Mouse (Mus musculus): ENCODE data around the gene Gpc6. TPM values are rescaled to one million over a fixed set of nuclear protein-coding genes. Genes with fewer than 3 reads are reported as not detected.

Gene Gpc6
- total and polyA plus RNA-seq, 3 experiments, result not detected

GRCm38 (mm10) chr14:117361155-117361964 lies 436.2 kb downstream of the Gpc6 start:
- Histone ChIP-seq H3K9ac (ENCODE audit: insufficient read depth, low read depth) (no peak overlapping the region), H3K4me2 (ENCODE audit: insufficient read depth, low read depth, poor library complexity, severe bottlenecking) (no peak overlapping the region), H3K4me3 (replicated peaks in 1 of 3; ENCODE audit: low read depth in 2 of 3, low read length in 2 of 3, poor library complexity in 1 of 3) (no peak overlapping the region), H3K79me2 (replicated peaks; ENCODE audit: control insufficient read depth, extremely low read depth, insufficient read depth, poor library complexity, severe bottlenecking) (no peaks in the 10 kb centered on the region), H3K27ac (ENCODE audit: insufficient read depth, low read depth) (no peak overlapping the region), H3K27me3 (replicated peaks) (no peaks in the 10 kb centered on the region), H3K4me1 (ENCODE audit: control insufficient read depth in 1 of 2, insufficient read depth in 2 of 2) (peaks cover 0 to 7% of the 10 kb centered on the region in 2 experiments; a peak in 2 of 4 replicates), H3K36me3 (replicated peaks in 1 of 2; ENCODE audit: control insufficient read depth in 1 of 2, insufficient read depth in 1 of 2, low read length in 1 of 2) (no peaks in the 10 kb centered on the region), H3K9me3 (replicated peaks; ENCODE audit: low read length) (no peaks in the 10 kb centered on the region)
- DNase-seq (ENCODE audit: extremely low read depth), result peak; percentile 13
- TF ChIP-seq POLR2AphosphoS2 (IDR thresholded peaks at IDR 0.05; ENCODE audit: low read depth, low read length) (no peak), JUN (IDR thresholded peaks at IDR 0.05; ENCODE audit: insufficient read depth, low read depth, low read length) (no peak), MAZ (IDR thresholded peaks at IDR 0.05; ENCODE audit: low read depth, low read length) (no peak), BHLHE40 (IDR thresholded peaks at IDR 0.05; ENCODE audit: low read depth, low read length) (no peak), IRF4 (IDR thresholded peaks at IDR 0.05; ENCODE audit: low read depth, low read length) (no peak), SIN3A (IDR thresholded peaks at IDR 0.05; ENCODE audit: low read length) (no peak), HCFC1 (IDR thresholded peaks at IDR 0.05; ENCODE audit: low read depth, low read length) (no peak), ELF1 (IDR thresholded peaks at IDR 0.05; ENCODE audit: low read depth, low read length) (no peak), NELFE (IDR thresholded peaks at IDR 0.05; ENCODE audit: low read depth, low read length) (no peak)
- in situ Hi-C loops (cut with MboI; ENCODE audit: low pct_ligation_motif_present, low pct_unique_long_range_greater_than_20kb, low sequenced_read_pairs) (no loop called here), dilution Hi-C loops (cut with MboI; ENCODE audit: extremely low pct_ligation_motif_present, extremely low pct_unique_long_range_greater_than_20kb, low sequenced_read_pairs) (no loop called here)

DNA sequence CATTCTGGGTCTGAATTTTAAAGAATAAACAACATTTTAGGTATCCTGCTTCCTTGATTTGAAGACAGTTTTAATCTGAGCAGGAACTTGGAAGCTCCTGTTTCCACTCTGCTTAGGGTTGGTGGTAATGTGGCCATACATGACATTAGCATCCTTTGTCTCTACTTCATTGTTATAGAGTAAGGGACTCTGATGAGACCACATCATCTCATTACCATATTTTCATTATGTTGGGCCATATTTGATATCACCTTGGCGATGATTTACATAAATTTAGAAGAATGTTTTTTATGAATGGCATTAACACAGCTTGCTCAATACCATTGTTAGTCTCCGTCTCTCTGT lies 436.8 kb downstream of the Gpc6 start:
- H3K4me1 ChIP-seq (ENCODE audit: control insufficient read depth in 1 of 2, insufficient read depth in 2 of 2), result peaks cover 0 to 7% of the 10 kb centered on the region in 2 experiments; a peak in 2 of 4 replicates
- no peaks in the 10 kb centered on the region for H3K27me3 ChIP-seq (replicated peaks)
- in situ Hi-C loops (cut with MboI; ENCODE audit: low pct_ligation_motif_present, low pct_unique_long_range_greater_than_20kb, low sequenced_read_pairs) (no loop called here), dilution Hi-C loops (cut with MboI; ENCODE audit: extremely low pct_ligation_motif_present, extremely low pct_unique_long_range_greater_than_20kb, low sequenced_read_pairs) (no loop called here)
- no peaks in the 10 kb centered on the region for H3K36me3 ChIP-seq (replicated peaks in 1 of 2; ENCODE audit: control insufficient read depth in 1 of 2, insufficient read depth in 1 of 2, low read length in 1 of 2)
- H3K9ac ChIP-seq (ENCODE audit: insufficient read depth, low read depth), result no peak overlapping the region
- no peak overlapping the region for H3K4me2 ChIP-seq (ENCODE audit: insufficient read depth, low read depth, poor library complexity, severe bottlenecking)
- no peak for TF ChIP-seq BHLHE40 (IDR thresholded peaks at IDR 0.05; ENCODE audit: low read depth, low read length)
- TF ChIP-seq ZMIZ1 (IDR thresholded peaks at IDR 0.05; ENCODE audit: low read depth, low read length), result no peak
- TF ChIP-seq MXI1 (IDR thresholded peaks at IDR 0.05; ENCODE audit: low read depth, low read length), result no peak
- no peak for TF ChIP-seq IRF4 (IDR thresholded peaks at IDR 0.05; ENCODE audit: low read depth, low read length)
- TF ChIP-seq JUND (conservative IDR thresholded peaks at IDR 0.05; ENCODE audit: low read depth, low read length), result no peak
- no peak for TF ChIP-seq ZKSCAN1 (IDR thresholded peaks at IDR 0.05; ENCODE audit: borderline replicate concordance, low read depth, low read length)
- no peak for TF ChIP-seq GABPA (IDR thresholded peaks at IDR 0.05; ENCODE audit: insufficient replicate concordance, low read depth, low read length)
- TF ChIP-seq ETS1 (conservative IDR thresholded peaks at IDR 0.05; ENCODE audit: low read depth, low read length), result no peak
- TF ChIP-seq KAT2A (IDR thresholded peaks at IDR 0.05; ENCODE audit: insufficient replicate concordance, low read length), result no peak
- TF ChIP-seq RCOR1 (conservative IDR thresholded peaks at IDR 0.05; ENCODE audit: low read depth, low read length), result no peak
- no peak for TF ChIP-seq UBTF (IDR thresholded peaks at IDR 0.05; ENCODE audit: low read depth, low read length)
- no peak for TF ChIP-seq JUN (IDR thresholded peaks at IDR 0.05; ENCODE audit: insufficient read depth, low read depth, low read length)
- no peak for TF ChIP-seq TBP (conservative IDR thresholded peaks at IDR 0.05; ENCODE audit: low read depth, low read length)
- TF ChIP-seq RAD21 (IDR thresholded peaks at IDR 0.05; ENCODE audit: low read depth, low read length), result no peak
- no peak for DNase-seq (ENCODE audit: extremely low read depth)
- H3K4me3 ChIP-seq (replicated peaks in 1 of 3; ENCODE audit: low read depth in 2 of 3, low read length in 2 of 3, poor library complexity in 1 of 3), result no peak overlapping the region
- H3K79me2 ChIP-seq (replicated peaks; ENCODE audit: control insufficient read depth, extremely low read depth, insufficient read depth, poor library complexity, severe bottlenecking), result no peaks in the 10 kb centered on the region
- no peak overlapping the region for H3K27ac ChIP-seq (ENCODE audit: insufficient read depth, low read depth)
- no peaks in the 10 kb centered on the region for H3K9me3 ChIP-seq (replicated peaks; ENCODE audit: low read length)

All from CH12.LX (cell line).